Mouse (Mus musculus) left cerebral cortex, adult 2 months (tissue): ENCODE data around the gene Gm9837. TPM values are rescaled to one million over a fixed set of nuclear protein-coding genes. Genes with fewer than 3 reads are reported as not detected.

ENCODE experiments used
- DNase-seq, 2 experiments: peaks; one replicate each; pipeline ENCODE4 v3.0.0; 2021 to 2022; ENCODE audit warnings: low spot score in 2 of 2, mixed read lengths in 1 of 2; ENCODE audit errors: extremely low spot score in 1 of 2
- H3K27ac ChIP-seq: fragments of 200-600 bp; 2 replicates; pipeline ENCODE4 v1.8.1; 2022
- H3K4me3 ChIP-seq: fragments of 200-600 bp; 2 replicates; pipeline ENCODE4 v1.8.1; 2022
- CTCF ChIP-seq: fragments of 200-600 bp; IDR thresholded peaks from 2 replicates; pipeline ENCODE4 v1.8.1; 2022; ENCODE audit warnings: antibody characterized with exemption, mild to moderate bottlenecking, moderate library complexity
- intact Hi-C: fragments of 180-260 bp; cut with DNase I; formaldehyde crosslinking; loops from one replicate; pipeline ENCODE4 v1.15.1; 2025
- total RNA-seq, 2 experiments: library from RNA; stranded (reverse); gene quantifications; 2 replicates each; pipeline ENCODE4 v1.2.3; 2021

Gm9837 gene
- total RNA-seq, 2 experiments from 2014 or later = 0.84 TPM; not detected in 1

GRCm38 (mm10) chr11:53448529-53448928 is 21.8 kb downstream of the Gm9837 start:
- intact Hi-C loops = no loop called here
- no peak for TF ChIP-seq CTCF
- no peak overlapping the region for H3K4me3 ChIP-seq
- no peak overlapping the region for H3K27ac ChIP-seq
- DNase-seq = no peak

GRCm38 (mm10) chr11:53447996-53448395 is 22.3 kb downstream of the Gm9837 start:
- intact Hi-C loops = no loop called here
- DNase-seq = no peak
- Histone ChIP-seq H3K27ac (no peak overlapping the region), H3K4me3 (no peak overlapping the region)
- TF ChIP-seq CTCF = no peak

- TF ChIP-seq CTCF = no peak
- no peak overlapping the region for H3K4me3 ChIP-seq
- no peak overlapping the region for H3K27ac ChIP-seq
- DNase-seq = no peak
- intact Hi-C loops = no loop called here
These were observed 24.1 kb downstream of the Gm9837 start for GRCm38 (mm10) chr11:53446183-53446582.

GRCm38 (mm10) chr11:53445562-53445961 is 24.7 kb downstream of the Gm9837 start:
- intact Hi-C loops = no loop called here

GRCm38 (mm10) chr11:53443861-53444260 is 26.4 kb downstream of the Gm9837 start:
- peak; percentile 65 for TF ChIP-seq CTCF
- no peak for DNase-seq
- Histone ChIP-seq H3K4me3 (no peak overlapping the region), H3K27ac (no peak overlapping the region)
- intact Hi-C loops = no loop called here

More at GRCm38 (mm10) chr11:53445562-53445961, 24.7 kb downstream of the Gm9837 start:
- TF ChIP-seq CTCF = no peak
- DNase-seq = no peak
- Histone ChIP-seq H3K4me3 (no peak overlapping the region), H3K27ac (no peak overlapping the region)

- TF ChIP-seq CTCF = no peak
- Histone ChIP-seq H3K27ac (no peak overlapping the region), H3K4me3 (no peak overlapping the region)
- DNase-seq = no peak
- intact Hi-C loops = no loop called here
These were observed 28.4 kb downstream of the Gm9837 start for GRCm38 (mm10) chr11:53441921-53442320.

- Histone ChIP-seq H3K4me3 (no peak overlapping the region), H3K27ac (no peak overlapping the region)
- intact Hi-C loops = no loop called here
- no peak for TF ChIP-seq CTCF
- no peak for DNase-seq
These were observed 33.9 kb downstream of the Gm9837 start for GRCm38 (mm10) chr11:53436338-53436737.

- DNase-seq = no peak
- no peak for TF ChIP-seq CTCF
- Histone ChIP-seq H3K27ac (no peak overlapping the region), H3K4me3 (no peak overlapping the region)
- intact Hi-C loops = no loop called here
These were observed 34.8 kb downstream of the Gm9837 start for GRCm38 (mm10) chr11:53435504-53435903.

- intact Hi-C loops = no loop called here
- DNase-seq = no peak
- no peak overlapping the region for H3K27ac ChIP-seq
- no peak overlapping the region for H3K4me3 ChIP-seq
- TF ChIP-seq CTCF = no peak
These were observed 37.2 kb downstream of the Gm9837 start for GRCm38 (mm10) chr11:53433057-53433456.

GRCm38 (mm10) chr11:53431347-53432056 is 38.8 kb downstream of the Gm9837 start:
- DNase-seq = no peak

GRCm38 (mm10) chr11:53430670-53431346 is 39.5 kb downstream of the Gm9837 start, which contains the start of the genes Uqcrq and Gdf9:
Uqcrq (minus strand) TSS chr11:53430831.
Gdf9 (plus strand) TSS chr11:53431023.
- Histone ChIP-seq H3K4me3 (peak within 1 kb of the TSS; percentile 74), H3K27ac (peak within 1 kb of the TSS; percentile 94)
- TF ChIP-seq CTCF = no peak; the same call in 1 of the 2 replicates
- DNase-seq = peak; percentile 95 to 98
- intact Hi-C loops = loop anchor here (2.0 kb wide), 1 partner anchor 130 kb away; the partner anchor contains the start of gene Hspa4

More at GRCm38 (mm10) chr11:53431347-53432056, 38.8 kb downstream of the Gm9837 start:
- H3K4me3 ChIP-seq = peak overlapping the region; percentile 74
- H3K27ac ChIP-seq = peak overlapping the region; percentile 94
- TF ChIP-seq CTCF = no peak; the same call in 1 of the 2 replicates
- intact Hi-C loops = loop anchor here (2.0 kb wide), 1 partner anchor 131 kb away; the partner anchor contains the start of gene Hspa4

GRCm38 (mm10) chr11:53430300-53430669 is 40.0 kb downstream of the Gm9837 start:
- Histone ChIP-seq H3K27ac (peak overlapping the region; percentile 94), H3K4me3 (peak overlapping the region; percentile 74)
- TF ChIP-seq CTCF = no peak
- intact Hi-C loops = loop anchor here (2.0 kb wide), 1 partner anchor 129 kb away; the partner anchor contains the start of gene Hspa4
- DNase-seq = no peak
